Mouse (Mus musculus) liver, postnatal 0 days (tissue): Measurements from ENCODE around the gene Pcnx3.

Experiments used
- CTCF ChIP-seq: sonication (generic); IDR thresholded peaks from 2 replicates; pipeline ENCODE4 v1.5.1; 2016; ENCODE audit warnings: antibody characterized with exemption, low read depth
- EP300 ChIP-seq: IDR thresholded peaks from 2 replicates; pipeline ENCODE4 v1.6.1; 2016; ENCODE audit warnings: antibody characterized with exemption, low read depth, mild to moderate bottlenecking

DNA sequence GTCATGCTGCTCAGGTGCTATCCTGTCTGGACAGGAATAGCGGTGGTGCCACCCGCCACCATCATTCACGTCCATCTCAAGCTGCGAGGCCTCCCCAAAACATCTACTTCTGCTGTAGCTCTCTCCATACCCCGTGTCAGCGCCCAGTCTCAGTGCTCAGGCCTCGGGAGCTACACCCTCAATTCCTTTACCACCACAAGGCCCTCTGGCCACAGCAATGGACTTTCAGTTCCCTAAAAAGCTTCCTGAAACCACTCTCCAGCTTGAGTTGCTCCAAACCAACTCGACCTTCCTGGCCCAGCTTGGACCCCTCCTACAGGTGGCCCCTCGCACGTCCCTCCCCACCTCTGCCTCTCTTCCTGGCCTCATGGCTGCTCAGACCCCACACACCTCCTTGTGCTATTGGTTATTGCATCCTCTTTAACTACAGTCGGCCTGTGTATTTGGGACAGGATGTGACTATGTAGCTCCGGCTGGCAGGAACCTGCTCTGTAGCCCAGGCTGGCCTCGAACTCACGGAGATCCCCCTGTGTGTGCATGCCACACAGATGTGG, 23.3 kb upstream of the Pcnx3 start:
- TF ChIP-seq CTCF (no peak), EP300 (no peak)
